Comparison of ENCODE assay signal across 14 mouse cellular contexts in the genomic region with DNA sequence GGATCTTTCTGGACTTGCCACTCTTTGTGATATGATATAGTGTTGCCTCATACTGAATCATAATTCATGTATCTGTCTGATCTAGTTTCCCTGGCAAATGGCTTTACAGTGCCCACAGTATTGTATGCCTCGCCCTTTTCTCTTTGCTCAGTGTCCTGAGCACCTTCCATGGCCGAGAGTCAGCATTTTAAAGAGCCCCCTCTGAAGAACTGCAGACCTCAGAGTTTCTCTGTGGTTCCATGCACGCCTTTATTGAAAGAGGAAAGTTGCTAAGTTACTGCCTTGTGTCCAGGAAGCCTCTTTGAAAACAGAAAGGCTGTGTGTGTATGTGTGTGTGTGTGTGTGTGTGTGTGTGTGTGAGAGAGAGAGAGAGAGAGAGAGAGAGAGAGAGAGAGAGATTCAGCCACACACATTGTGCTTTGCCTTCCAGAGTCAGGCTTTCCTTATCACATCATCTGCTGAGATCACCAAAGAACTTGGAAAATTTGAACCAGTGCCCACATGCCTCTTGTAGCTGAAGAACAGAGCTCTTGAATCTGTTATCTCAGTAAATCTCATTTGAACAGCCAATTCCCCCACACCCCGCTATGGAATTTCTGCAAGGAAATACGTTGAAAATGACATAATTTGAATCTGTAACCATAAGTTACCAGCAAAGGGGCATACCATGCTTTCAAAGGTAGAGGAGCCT.
DNase-seq lines count a peak whose midpoint lies in the region; ATAC-seq and TF ChIP-seq lines count a peak whose summit lies in the region.
"Had no signal": no experiment of that assay in that cellular context is flagged by ENCODE, and none has a peak within 500 bp of the region (broad histone marks: within the 10 kb centered on the region; RNA-seq: fewer than 3 reads in every experiment).

No protein-coding gene starts in this region.

- H3K9me3 ChIP-seq in forebrain, embryonic 14.5 days (replicated peaks; ENCODE audit: control insufficient read depth, low read length): no peaks in the 10 kb centered on the region
- H3K9me3 ChIP-seq in forebrain, embryonic 10.5 days: no peaks in the 10 kb centered on the region
- no peaks in the 10 kb centered on the region for H3K9me3 ChIP-seq in kidney, embryonic 15.5 days (replicated peaks)
- H3K9me3 ChIP-seq in liver, embryonic 12.5 days (replicated peaks): no peaks in the 10 kb centered on the region
- H3K9me3 ChIP-seq: embryonic facial prominence, embryonic 12.5 days; heart, embryonic 15.5 days had no signal

- peak; percentile 24 for DNase-seq in forebrain, embryonic 14.5 days (ENCODE audit: low spot score)
- DNase-seq in forebrain, embryonic 10.5 days (ENCODE audit: extremely low spot score, low spot score): no peak
- DNase-seq in kidney, adult 2 months: peak; percentile 38
- DNase-seq in kidney, adult 11 months: no peak
- peak; percentile 77 for DNase-seq in lung, postnatal 25 days (ENCODE audit: low spot score)
- DNase-seq in thymus, postnatal 14 days: no peak
- DNase-seq: adrenal gland, postnatal 25 days; cerebellum, adult 9-10 months; midbrain, embryonic 14.5 days; right cerebral cortex, postnatal 25 days had no signal

- no peak overlapping the region for H3K27ac ChIP-seq in forebrain, embryonic 14.5 days (ENCODE audit: low read depth, low read length)
- no peak overlapping the region for H3K27ac ChIP-seq in forebrain, embryonic 10.5 days
- no peak overlapping the region for H3K27ac ChIP-seq in kidney, adult 2 months (ENCODE audit: insufficient read depth, low read depth, low read length)
- H3K27ac ChIP-seq in kidney, embryonic 15.5 days: peak overlapping the region; percentile 52
- no peak overlapping the region for H3K27ac ChIP-seq in liver, embryonic 12.5 days
- H3K27ac ChIP-seq: embryonic facial prominence, embryonic 12.5 days; heart, embryonic 15.5 days had no signal

- H3K27me3 ChIP-seq in forebrain, embryonic 14.5 days (replicated peaks; ENCODE audit: control insufficient read depth, insufficient read depth, low read length): no peaks in the 10 kb centered on the region
- no peaks in the 10 kb centered on the region for H3K27me3 ChIP-seq in forebrain, embryonic 10.5 days (ENCODE audit: poor library complexity, severe bottlenecking)
- no peaks in the 10 kb centered on the region for H3K27me3 ChIP-seq in kidney, adult 2 months (replicated peaks; ENCODE audit: control insufficient read depth, insufficient read depth, low read length)
- no peaks in the 10 kb centered on the region for H3K27me3 ChIP-seq in kidney, embryonic 15.5 days
- no peaks in the 10 kb centered on the region for H3K27me3 ChIP-seq in liver, embryonic 12.5 days (replicated peaks)
- H3K27me3 ChIP-seq: embryonic facial prominence, embryonic 12.5 days; heart, embryonic 15.5 days had no signal

- no peaks in the 10 kb centered on the region for H3K4me1 ChIP-seq in forebrain, embryonic 14.5 days (ENCODE audit: control insufficient read depth, insufficient read depth, low read length)
- H3K4me1 ChIP-seq in forebrain, embryonic 10.5 days: no peaks in the 10 kb centered on the region
- no peaks in the 10 kb centered on the region for H3K4me1 ChIP-seq in kidney, adult 2 months (ENCODE audit: control insufficient read depth, insufficient read depth, low read length)
- H3K4me1 ChIP-seq in kidney, embryonic 15.5 days: peaks cover 18% of the 10 kb centered on the region
- H3K4me1 ChIP-seq in liver, embryonic 12.5 days: no peaks in the 10 kb centered on the region

- no peak for ATAC-seq in forebrain, embryonic 14.5 days
- ATAC-seq in kidney, embryonic 15.5 days (replicated peaks; ENCODE audit: low FRiP score): no peak
- ATAC-seq in liver, embryonic 12.5 days: no peak

- no peak overlapping the region for H3K4me3 ChIP-seq in forebrain, embryonic 14.5 days (ENCODE audit: low read depth, low read length)
- no peak overlapping the region for H3K4me3 ChIP-seq in forebrain, embryonic 10.5 days
- H3K4me3 ChIP-seq in kidney, adult 2 months (ENCODE audit: insufficient read depth, low read depth, low read length): no peak overlapping the region
- no peak overlapping the region for H3K4me3 ChIP-seq in kidney, embryonic 15.5 days (replicated peaks)
- no peak overlapping the region for H3K4me3 ChIP-seq in liver, embryonic 12.5 days
- H3K4me3 ChIP-seq: embryonic facial prominence, embryonic 12.5 days; heart, embryonic 15.5 days had no signal

- no peak overlapping the region for H3K4me2 ChIP-seq in forebrain, embryonic 14.5 days (ENCODE audit: low read length)
- H3K4me2 ChIP-seq in kidney, embryonic 15.5 days: no peak overlapping the region
- no peak overlapping the region for H3K4me2 ChIP-seq in liver, embryonic 12.5 days
- H3K4me2 ChIP-seq: embryonic facial prominence, embryonic 12.5 days; heart, embryonic 15.5 days had no signal

- no peak for TF ChIP-seq CTCF in kidney, adult 2 months (conservative IDR thresholded peaks at IDR 0.05; ENCODE audit: insufficient read depth, insufficient read length, low read depth, low read length)

- no peaks in the 10 kb centered on the region for H3K36me3 ChIP-seq in forebrain, embryonic 14.5 days (ENCODE audit: control insufficient read depth, insufficient read depth, low read length)
- H3K36me3 ChIP-seq in forebrain, embryonic 10.5 days (replicated peaks): no peaks in the 10 kb centered on the region
- H3K36me3 ChIP-seq in kidney, adult 2 months (ENCODE audit: control insufficient read depth, insufficient read depth, low read length): no peaks in the 10 kb centered on the region
- H3K36me3 ChIP-seq in kidney, embryonic 15.5 days: no peaks in the 10 kb centered on the region
- no peaks in the 10 kb centered on the region for H3K36me3 ChIP-seq in liver, embryonic 12.5 days
- H3K36me3 ChIP-seq: embryonic facial prominence, embryonic 12.5 days; heart, embryonic 15.5 days had no signal

- TF ChIP-seq POLR2A in kidney, adult 2 months (IDR thresholded peaks at IDR 0.05; ENCODE audit: low read depth, low read length): no peak

- 77% methylated on average over 5 of the region's 5 CpGs for WGBS in forebrain, embryonic 14.5 days
- 86% methylated on average over 5 of the region's 5 CpGs for WGBS in forebrain, embryonic 10.5 days
- WGBS in kidney, adult 2 months: 63% methylated on average over 5 of the region's 5 CpGs
- WGBS in kidney, embryonic 15.5 days: 54% methylated on average over 5 of the region's 5 CpGs
- WGBS in liver, embryonic 12.5 days (ENCODE audit: insufficient replicate concordance): 47% methylated on average over 5 of the region's 5 CpGs

- no peak overlapping the region for H3K9ac ChIP-seq in forebrain, embryonic 14.5 days (ENCODE audit: low read length)
- H3K9ac ChIP-seq in kidney, embryonic 15.5 days: no peak overlapping the region
- H3K9ac ChIP-seq in liver, embryonic 12.5 days: no peak overlapping the region
- H3K9ac ChIP-seq: embryonic facial prominence, embryonic 12.5 days; heart, embryonic 15.5 days had no signal

Comparison
In these comparisons a context has a peak if more than half of its experiments do, and no peak if none do; other contexts are left out.
1. DNase-seq: peak in forebrain, embryonic 14.5 days (single experiment), kidney, adult 2 months (single experiment) and lung, postnatal 25 days (single experiment); none in forebrain, embryonic 10.5 days (single experiment), kidney, adult 11 months (single experiment) and thymus, postnatal 14 days (single experiment).